Mouse (Mus musculus) layer of hippocampus, postnatal 14 days (tissue): Measurements from ENCODE around the gene Cryba4. TPM values are rescaled to one million over a fixed set of nuclear protein-coding genes. Genes with fewer than 3 reads are reported as not detected.

Experiments used
- DNase-seq, 2 experiments: peaks; one replicate each; pipeline ENCODE4 v3.0.0; 2021 to 2022; ENCODE audit warnings: low spot score in 2 of 2, mixed read lengths in 1 of 2
- total RNA-seq, 2 experiments: library from RNA; stranded (reverse); gene quantifications; 2 replicates each; pipeline ENCODE4 v1.2.3; 2021

Cryba4 gene
- total RNA-seq, 2 experiments from 2014 or later: 1.1 to 1.8 TPM

- DNase-seq: peak in 1 of 2 experiments; percentile 49
Measured at GRCm38 (mm10) chr5:112270764-112271541, 18.6 kb upstream of the Cryba4 start.

DNA sequence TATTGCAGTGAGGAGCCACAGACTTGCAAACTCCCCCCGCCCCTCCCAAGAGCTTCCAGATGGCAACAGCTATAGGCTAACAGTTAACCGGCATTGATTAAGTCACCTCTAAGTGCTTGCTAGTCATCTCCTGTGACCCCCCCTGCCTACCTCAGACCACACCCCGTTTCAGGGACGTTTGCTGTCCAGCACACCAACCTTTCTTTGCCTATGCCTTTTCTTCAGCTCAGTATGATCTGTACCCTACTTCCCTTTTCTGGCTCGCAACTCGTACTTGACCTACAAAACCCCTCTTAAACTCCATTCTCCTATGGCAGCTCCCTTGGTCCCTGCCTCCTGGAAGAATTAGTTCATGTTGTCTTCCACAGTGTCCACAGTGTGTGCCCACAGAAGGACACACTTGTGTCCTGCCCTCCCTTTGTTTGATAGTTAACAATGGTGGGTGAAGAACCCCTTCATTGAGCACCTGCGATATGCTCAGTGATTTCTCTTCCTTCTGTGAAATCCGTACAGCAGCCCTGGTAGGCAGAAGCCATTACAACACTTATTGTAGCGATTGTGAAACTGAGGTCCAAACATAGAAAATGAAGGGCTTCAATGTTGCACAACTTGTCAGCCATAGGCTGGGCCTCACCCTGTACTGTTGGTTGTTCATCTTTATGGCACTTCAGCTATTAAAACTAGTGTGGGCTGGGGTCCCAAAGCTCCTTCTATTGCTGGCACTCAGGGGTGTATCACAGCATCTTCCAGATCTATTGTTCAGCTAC is 13.9 kb upstream of the Cryba4 start:
- no peak for DNase-seq

- DNase-seq: no peak
Measured at GRCm38 (mm10) chr5:112265515-112265914, 13.2 kb upstream of the Cryba4 start.

- no peak for DNase-seq
Measured at GRCm38 (mm10) chr5:112265110-112265509, 12.8 kb upstream of the Cryba4 start.

DNA sequence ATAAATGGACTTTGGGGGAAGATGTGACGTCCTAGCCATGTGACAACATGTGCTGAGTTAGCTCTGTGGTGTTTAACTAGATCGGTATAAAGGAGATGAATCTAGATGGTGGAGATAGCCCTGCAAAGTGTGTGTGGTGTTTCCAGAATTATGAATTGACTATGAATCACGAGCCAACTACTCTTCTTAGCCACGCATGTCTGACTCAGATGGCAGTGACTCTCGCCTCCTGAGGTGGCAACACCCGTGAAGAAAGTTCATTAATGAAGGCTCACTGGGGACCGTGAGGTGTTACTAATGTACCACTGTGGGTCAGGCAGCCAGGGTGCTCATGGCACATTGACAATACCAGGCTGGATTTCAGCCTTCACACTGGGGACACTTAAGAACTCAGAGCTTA is 11.8 kb upstream of the Cryba4 start:
- no peak for DNase-seq

GRCm38 (mm10) chr5:112260818-112261217 is 8.5 kb upstream of the Cryba4 start:
- no peak for DNase-seq

GRCm38 (mm10) chr5:112259862-112260650 is 7.7 kb upstream of the Cryba4 start:
- DNase-seq: no peak

DNA sequence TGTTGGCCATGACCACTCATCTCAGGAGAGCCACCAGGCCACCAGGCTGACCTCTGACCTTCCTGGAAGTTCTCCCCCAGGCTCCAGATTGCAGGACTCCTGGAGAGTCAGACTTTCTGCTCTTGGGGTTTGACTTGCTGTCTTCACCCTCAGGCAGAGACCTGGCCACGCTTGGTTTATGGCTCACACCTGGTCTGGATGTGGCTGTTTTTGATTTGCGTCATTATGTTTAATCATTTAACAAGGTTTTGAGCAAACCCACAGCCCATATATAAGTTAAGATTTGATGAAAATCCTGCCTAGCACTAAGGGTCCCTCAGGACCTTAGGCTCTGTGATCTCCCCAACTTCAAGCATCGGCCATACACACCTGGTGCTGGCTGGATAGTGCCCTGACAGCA is 5.6 kb upstream of the Cryba4 start:
- DNase-seq: no peak

DNA sequence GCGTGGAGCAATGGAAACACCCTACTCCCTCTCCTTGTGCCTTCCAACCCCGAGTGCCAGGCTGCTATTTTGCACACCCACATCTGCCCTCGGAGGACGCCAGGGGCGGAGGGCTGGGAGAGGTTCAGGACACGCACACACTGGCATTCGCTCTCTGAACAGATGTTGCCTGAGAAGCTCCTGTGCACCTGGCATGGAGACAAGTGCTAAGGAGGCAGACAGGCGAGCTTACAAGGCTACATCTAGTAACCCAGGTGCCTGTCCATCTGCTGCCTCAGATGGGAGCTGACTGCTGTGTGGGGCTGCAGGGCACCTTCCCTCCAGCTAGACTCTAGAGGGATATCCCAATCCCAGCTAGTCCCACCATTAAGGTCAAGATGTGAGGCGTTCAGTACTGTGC is 4.1 kb upstream of the Cryba4 start:
- DNase-seq: no peak

GRCm38 (mm10) chr5:112255426-112255825 is 3.1 kb upstream of the Cryba4 start, which contains the start of gene Crybb1:
Crybb1 (plus strand) TSS chr5:112255815.
- peak; percentile 60 to 79 for DNase-seq

DNA sequence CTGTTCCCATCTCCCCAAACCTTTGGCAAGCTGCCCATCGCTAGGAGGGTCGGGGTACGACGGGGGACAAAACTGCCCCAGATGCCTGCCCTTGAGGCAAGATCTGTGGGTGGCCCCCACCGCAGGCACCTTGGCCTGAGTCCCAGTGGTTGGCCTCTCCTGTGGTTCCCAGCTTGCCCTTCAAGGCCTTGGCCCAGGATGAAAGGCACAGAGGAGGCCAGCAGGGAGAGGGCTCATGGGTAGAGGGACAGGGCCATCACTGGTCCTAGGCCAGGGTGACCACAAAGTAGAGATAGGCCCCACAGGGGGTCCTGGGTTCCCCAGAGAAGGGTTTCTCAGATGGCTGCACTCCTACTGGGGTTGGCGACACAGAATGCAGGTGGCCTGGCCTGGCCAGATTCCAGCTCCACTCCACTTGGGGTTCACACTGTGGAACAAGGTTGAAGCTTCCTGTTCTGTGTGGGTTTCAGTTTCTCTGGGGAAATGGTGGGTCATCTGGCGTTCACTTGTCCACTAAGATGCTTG is 2.0 kb upstream of the Cryba4 start:
- peak; percentile 69 to 77 for DNase-seq

DNA sequence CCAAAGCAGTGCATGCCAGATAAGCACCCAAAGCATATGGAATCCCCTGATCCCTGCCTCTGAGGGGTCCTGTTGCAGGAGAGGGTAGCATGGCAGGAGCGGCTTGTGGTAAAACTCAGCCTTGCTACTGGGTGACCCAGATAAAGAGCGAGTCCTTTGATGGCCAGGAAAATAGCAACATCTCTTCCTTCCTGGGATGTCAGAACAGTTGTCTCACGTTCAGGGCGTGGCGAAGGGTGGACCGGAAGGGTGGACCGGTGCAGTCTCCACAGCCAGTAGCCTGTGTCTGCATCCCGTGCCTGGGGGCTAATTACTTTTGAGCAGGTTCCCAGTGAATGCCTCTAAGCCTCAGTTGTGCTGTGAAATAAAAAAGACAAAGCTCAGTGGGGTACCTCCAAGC is 851 bp upstream of the Cryba4 start:
- DNase-seq: no peak

- DNase-seq: no peak
Measured at GRCm38 (mm10) chr5:112249106-112249505, 3.2 kb downstream of the Cryba4 start.

- no peak for DNase-seq
Measured at GRCm38 (mm10) chr5:112247399-112247798, 4.9 kb downstream of the Cryba4 start.

- no peak for DNase-seq
Measured at GRCm38 (mm10) chr5:112244890-112245615, 7.3 kb downstream of the Cryba4 start.

- no peak for DNase-seq
Measured at GRCm38 (mm10) chr5:112244275-112244562, 8.1 kb downstream of the Cryba4 start.

DNA sequence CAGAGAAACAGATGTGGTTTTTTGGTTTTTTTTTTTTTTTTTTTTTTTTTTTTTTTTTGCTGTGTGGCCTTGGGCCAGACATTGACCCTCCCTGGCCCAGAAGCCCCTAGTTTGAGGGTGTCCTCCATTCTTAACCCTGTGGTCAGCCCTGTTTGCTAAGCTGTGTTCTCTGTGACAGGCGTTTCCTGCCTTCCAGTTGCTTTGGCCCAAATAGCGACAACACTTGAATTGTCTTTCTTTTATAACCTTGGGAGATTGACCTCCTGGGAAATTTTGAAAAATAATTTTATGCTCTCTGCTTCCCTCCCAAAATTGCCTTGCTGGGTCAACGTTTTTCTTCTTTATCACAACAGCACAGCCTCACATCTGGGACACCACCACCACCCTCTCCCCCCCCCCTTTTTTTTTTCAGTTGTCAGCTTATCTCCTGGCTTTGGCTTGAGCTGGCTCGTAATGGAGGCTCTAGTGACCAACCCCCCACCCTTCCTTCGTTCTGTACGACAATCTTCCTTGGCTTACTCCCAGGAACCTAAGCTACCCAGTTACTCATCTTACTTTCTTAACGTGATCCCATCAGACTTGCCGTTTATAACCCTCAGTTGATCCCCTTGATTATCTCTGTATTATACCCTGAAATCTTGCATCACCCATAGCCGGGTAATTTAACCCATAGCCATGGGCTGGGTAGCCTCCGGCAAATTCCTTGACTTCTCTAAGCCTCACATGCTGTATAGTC is 8.6 kb downstream of the Cryba4 start:
- DNase-seq: no peak

DNA sequence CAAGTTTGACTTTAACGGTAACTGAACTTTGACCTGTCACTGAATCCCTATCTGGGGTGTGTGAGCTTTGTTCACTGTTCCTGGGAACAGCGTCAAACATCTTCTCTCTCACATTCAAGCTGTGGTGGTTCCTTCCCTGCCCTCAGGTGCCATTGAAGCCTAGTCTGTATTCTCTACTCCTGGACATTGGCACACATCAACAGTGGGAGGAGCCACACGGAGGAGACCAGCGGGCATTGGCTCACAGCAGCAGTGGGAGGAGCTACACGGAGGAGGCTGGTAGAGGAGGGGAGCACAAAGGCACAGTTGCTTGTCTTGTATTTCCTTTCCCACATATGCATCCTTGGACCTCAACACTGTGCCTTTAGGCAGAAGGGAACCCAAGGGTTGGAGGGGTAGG is 9.3 kb downstream of the Cryba4 start:
- no peak for DNase-seq

DNA sequence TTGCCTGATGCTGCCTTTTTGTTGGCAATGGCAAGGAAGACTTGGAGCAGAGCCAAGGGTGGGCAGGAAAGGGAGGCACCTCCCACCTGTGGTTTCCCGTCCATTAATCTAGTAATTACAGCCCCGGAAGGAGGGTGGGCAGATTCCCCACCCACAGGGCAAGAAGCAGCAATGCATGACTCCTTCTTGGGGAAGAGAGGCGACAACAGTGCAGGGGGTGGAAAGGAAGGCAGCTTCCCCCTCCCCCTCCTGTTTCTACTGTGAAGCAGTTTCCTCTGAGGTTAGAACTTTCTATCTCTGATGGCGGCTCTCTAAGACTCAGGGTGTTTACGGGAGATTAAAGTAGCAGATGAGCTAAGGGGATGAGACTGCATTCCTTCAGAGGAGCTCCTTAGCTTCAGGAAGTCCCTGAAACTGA is 9.9 kb downstream of the Cryba4 start:
- no peak for DNase-seq

GRCm38 (mm10) chr5:112241849-112242248 is 10.5 kb downstream of the Cryba4 start:
- DNase-seq: no peak
